Mouse (Mus musculus) cerebellum, adult 2 months (tissue): ENCODE results near the gene Hs6st2. TPM values are rescaled to one million over a fixed set of nuclear protein-coding genes. Genes with fewer than 3 reads are reported as not detected.

Experiments
- DNase-seq, 2 experiments: peaks; one replicate each; pipeline ENCODE4 v3.0.0; 2021
- H3K27ac ChIP-seq: fragments of 200-500 bp; 2 replicates; pipeline ENCODE4 v1.5.1; 2012; ENCODE audit warnings: low read length, control low read depth, inconsistent platforms; ENCODE audit not compliant: insufficient read depth
- H3K27me3 ChIP-seq: fragments of 200-500 bp; 2 replicates; pipeline ENCODE4 v1.6.1; 2012; ENCODE audit warnings: inconsistent platforms, mild to moderate bottlenecking, low read length, moderate library complexity; ENCODE audit not compliant: control insufficient read depth, insufficient read depth
- H3K4me1 ChIP-seq: fragments of 200-500 bp; 2 replicates; pipeline ENCODE4 v1.6.1; 2011; ENCODE audit warnings: low read length; ENCODE audit not compliant: control insufficient read depth, insufficient read depth
- H3K4me3 ChIP-seq: fragments of 200-500 bp; replicated peaks from 2 replicates; pipeline ENCODE3; 2011; ENCODE audit warnings: mild to moderate bottlenecking, low read depth, low read length, control low read depth; ENCODE audit not compliant: insufficient read depth
- CTCF ChIP-seq: fragments of 200-500 bp; IDR thresholded peaks from 2 replicates; pipeline ENCODE4 v1.5.1; 2011; ENCODE audit warnings: low read depth, mild to moderate bottlenecking, control low read depth, low read length, moderate library complexity, borderline replicate concordance; ENCODE audit not compliant: insufficient read depth
- POLR2A ChIP-seq: fragments of 200-500 bp; IDR thresholded peaks from 2 replicates; pipeline ENCODE4 v1.6.1; 2011; ENCODE audit warnings: low read length, control low read depth, borderline replicate concordance; ENCODE audit not compliant: insufficient read depth
- WGBS: fragments of 180-500 bp; shearing (Covaris S2); methylation state at CpG from one replicate; pipeline ENCODE4 v1.1.7; 2018; 5-methylcytosine and 5-hydroxymethylcytosine counted together
- polyA plus RNA-seq: library from polyadenylated mRNA; depleted of rRNA; stranded (reverse); fragments of >200 nt; gene quantifications from 2 replicates; pipeline ENCODE4 v1.2.3, GENCODE M21; 2012; rRNA removed

The Hs6st2 gene
- 22.4 and 26.5 TPM in 2 replicates for polyA plus RNA-seq

DNA sequence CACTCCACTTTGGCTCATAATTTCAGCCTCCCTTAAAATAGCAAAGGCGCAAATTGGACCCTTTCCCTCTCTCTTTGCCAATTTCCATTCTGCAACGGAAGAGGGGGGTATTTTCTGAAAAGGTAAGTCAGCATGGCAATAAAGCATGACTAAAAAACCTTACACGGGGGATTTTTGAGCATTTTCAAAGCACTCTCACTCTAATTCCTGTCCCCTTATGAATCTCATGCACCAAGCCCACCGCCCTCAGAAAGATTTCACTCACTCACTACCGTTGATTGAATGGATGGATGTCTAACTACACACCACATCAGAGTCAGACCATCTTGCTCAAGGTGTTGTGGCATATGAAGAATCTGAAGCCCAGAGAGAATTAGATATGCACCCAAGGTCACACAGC is at the start of gene Hs6st2:
Hs6st2 (minus strand) TSS at position 101 of the 400 bp plus-strand sequence.
- Histone ChIP-seq H3K4me3 (peak within 1 kb of the TSS; percentile 85), H3K27me3 (no peaks in the 10 kb centered on the region), H3K27ac (peak within 1 kb of the TSS; percentile 34; the same call in 1 of the 2 replicates), H3K4me1 (no peaks in the 10 kb centered on the region)
- WGBS, result 13% methylated on average over 5 of the region's 5 CpGs
- DNase-seq, result no peak
- TF ChIP-seq POLR2A (no peak), CTCF (no peak)

- no peaks in the 10 kb centered on the region for H3K27me3 ChIP-seq
- no peaks in the 10 kb centered on the region for H3K4me1 ChIP-seq
- no peak for DNase-seq
- H3K4me3 ChIP-seq, result no peak overlapping the region
- H3K27ac ChIP-seq, result no peak overlapping the region
- WGBS, result 81% methylated on average over 8 of the region's 8 CpGs
- TF ChIP-seq CTCF (no peak), POLR2A (no peak)
Measured at GRCm38 (mm10) chrX:51714086-51714745, 32.6 kb upstream of the Hs6st2 start.

DNA sequence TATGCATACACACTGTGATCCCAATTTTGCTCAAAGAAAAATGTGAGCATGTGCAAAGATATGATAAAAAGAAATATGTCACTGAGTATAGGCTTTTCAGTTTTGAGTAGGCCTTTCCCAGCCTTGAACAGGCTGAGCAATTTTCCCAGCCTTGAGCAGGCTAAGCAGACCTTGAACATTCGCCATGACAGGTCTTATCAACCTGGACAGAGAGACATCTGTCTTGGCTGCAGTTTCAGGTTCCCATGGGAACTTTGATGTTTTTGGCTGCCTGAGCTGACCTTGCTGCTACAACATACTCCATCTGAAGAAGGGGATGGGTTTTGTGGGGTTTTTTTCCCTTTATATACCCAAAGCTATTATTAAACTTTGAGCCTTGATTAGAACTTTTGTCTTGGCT is 31.3 kb upstream of the Hs6st2 start:
- no peaks in the 10 kb centered on the region for H3K27me3 ChIP-seq
- no peak overlapping the region for H3K4me3 ChIP-seq
- 64% methylated on average over 1 of the region's 1 CpGs for WGBS
- TF ChIP-seq POLR2A, result no peak
- TF ChIP-seq CTCF, result no peak
- H3K27ac ChIP-seq, result no peak overlapping the region
- DNase-seq, result no peak
- H3K4me1 ChIP-seq, result no peaks in the 10 kb centered on the region

DNA sequence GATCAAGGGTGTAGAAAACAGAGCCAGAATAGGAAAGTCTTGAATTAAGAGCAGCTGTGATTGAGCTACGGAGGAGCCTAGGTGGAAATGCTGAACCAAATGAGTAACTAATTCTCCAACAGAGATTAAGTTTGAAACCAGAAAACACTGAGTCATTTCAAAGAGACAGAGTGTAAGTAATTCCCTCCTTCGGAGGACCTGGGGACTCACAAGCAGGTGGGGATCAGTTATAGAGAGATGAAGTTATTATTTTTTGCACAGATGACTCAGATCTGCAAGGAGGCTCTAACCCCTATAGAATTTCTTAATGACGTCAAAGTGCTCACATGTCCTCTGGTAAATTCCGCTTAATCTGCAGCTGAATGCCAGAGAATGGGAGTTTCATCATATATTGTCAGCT is 21.2 kb upstream of the Hs6st2 start:
- no peak for DNase-seq
- Histone ChIP-seq H3K4me3 (no peak overlapping the region), H3K4me1 (no peaks in the 10 kb centered on the region), H3K27ac (no peak overlapping the region), H3K27me3 (no peaks in the 10 kb centered on the region)
- TF ChIP-seq POLR2A, result no peak
- no peak for TF ChIP-seq CTCF
- WGBS, result 82% methylated on average over 4 of the region's 4 CpGs

DNA sequence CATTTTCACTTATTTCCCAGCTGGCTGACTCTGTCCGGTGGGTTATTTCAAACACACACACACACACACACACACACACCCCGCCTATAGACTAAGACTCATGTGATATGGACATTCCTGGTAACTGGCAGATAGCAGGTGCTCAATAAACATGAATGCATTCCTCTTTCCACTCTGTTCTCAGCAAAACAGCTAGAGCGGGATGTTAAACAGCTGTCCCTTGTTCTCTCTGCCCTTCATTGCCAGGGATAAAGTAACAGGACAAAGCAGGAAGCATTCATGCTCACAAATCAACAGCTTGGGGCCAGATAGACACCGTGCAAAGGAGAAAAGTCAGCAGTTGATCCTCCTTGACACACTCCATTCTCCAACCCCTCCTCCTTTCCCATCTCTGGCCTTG is 17.4 kb upstream of the Hs6st2 start:
- Histone ChIP-seq H3K27me3 (no peaks in the 10 kb centered on the region), H3K27ac (no peak overlapping the region), H3K4me1 (no peaks in the 10 kb centered on the region), H3K4me3 (no peak overlapping the region)
- no peak for DNase-seq
- TF ChIP-seq POLR2A, result no peak
- no peak for TF ChIP-seq CTCF
- 58% methylated on average over 4 of the region's 4 CpGs for WGBS

DNA sequence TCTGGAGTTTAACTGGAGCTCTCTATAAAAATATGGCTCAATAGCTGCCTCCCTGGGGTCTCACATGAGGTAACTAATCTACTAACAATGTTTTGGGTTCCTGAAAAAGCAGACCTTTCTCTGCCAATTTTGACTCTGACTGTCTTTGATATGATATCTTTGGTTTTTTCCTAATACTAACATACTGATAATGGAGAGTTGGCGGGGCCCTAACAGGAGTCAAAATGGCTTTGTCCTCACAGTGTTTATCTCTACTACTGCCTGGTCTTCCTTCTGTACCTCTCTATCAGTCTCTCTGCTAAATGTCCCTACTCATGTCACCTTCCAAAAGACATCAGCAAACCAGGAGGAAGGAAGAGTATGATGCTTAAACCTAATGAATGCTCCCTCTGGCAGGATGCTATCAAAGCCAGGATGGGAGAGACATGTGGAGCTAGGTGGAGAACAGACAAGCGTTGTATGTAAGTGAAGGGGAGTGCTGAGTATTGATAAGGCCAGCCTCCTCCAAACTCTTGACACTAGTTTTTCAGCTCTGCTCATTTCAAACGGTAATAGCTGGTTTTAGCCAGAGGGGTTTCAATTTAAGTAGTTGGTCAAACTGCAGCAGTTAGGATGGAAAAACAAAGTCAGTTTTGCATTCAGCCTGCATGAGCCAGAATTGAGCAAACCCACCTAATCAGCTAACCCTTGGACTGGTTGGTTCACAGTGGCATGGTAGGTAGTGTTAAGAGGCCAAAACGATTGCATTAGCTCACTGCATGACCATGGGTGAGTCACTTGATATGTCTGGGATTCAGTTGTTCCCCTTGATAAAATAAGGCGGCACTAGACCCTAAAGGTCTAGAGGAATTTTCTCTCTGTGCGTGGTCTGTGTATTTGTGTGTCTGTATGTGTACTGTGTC is 4.6 kb upstream of the Hs6st2 start:
- 90% methylated on average over 6 of the region's 6 CpGs for WGBS
- H3K4me3 ChIP-seq, result no peak overlapping the region
- no peaks in the 10 kb centered on the region for H3K27me3 ChIP-seq
- no peaks in the 10 kb centered on the region for H3K4me1 ChIP-seq
- no peak for TF ChIP-seq CTCF
- no peak for TF ChIP-seq POLR2A
- no peak for DNase-seq
- no peak overlapping the region for H3K27ac ChIP-seq

GRCm38 (mm10) chrX:51684336-51685056 is 2.8 kb upstream of the Hs6st2 start:
- Histone ChIP-seq H3K27me3 (no peaks in the 10 kb centered on the region), H3K4me3 (no peak overlapping the region), H3K4me1 (no peaks in the 10 kb centered on the region), H3K27ac (no peak overlapping the region)
- WGBS, result 89% methylated on average over 3 of the region's 3 CpGs
- DNase-seq, result no peak
- no peak for TF ChIP-seq CTCF
- no peak for TF ChIP-seq POLR2A
